Mouse (Mus musculus): ENCODE measurements around the gene Nkapd1.
"Not testable (repeated sequence)": the region's sequence is repeated elsewhere in the genome, so short reads cannot be mapped to it uniquely, and the experiment has no call there.

Nkapd1 gene

GRCm38 (mm10) chr9:50616766-50617603 is at the start of gene Nkapd1, which contains the start of gene Pih1d2:
Gene Nkapd1, minus strand, starts transcription at chr9:50617464.
Gene Pih1d2, plus strand, starts transcription at chr9:50617321.
- peak; percentile 90 for DNase-seq

GRCm38 (mm10) chr9:50666442-50666841 is 49.2 kb upstream of the Nkapd1 start:
- DNase-seq, result no peak

- peak; percentile 64 for DNase-seq
Measured at GRCm38 (mm10) chr9:50664826-50665225, 47.6 kb upstream of the Nkapd1 start.

- peak; percentile 17 for DNase-seq
Measured at GRCm38 (mm10) chr9:50660431-50660830, 43.2 kb upstream of the Nkapd1 start.

GRCm38 (mm10) chr9:50659392-50660217 is 42.3 kb upstream of the Nkapd1 start, which contains the start of gene Dlat:
Gene Dlat, minus strand, starts transcription at chr9:50659780.
- DNase-seq, result peak; percentile 91

GRCm38 (mm10) chr9:50658941-50659388 is 41.7 kb upstream of the Nkapd1 start:
- DNase-seq, result no peak

GRCm38 (mm10) chr9:50658391-50658790 is 41.1 kb upstream of the Nkapd1 start:
- DNase-seq, result no peak

- no peak for DNase-seq
Measured at GRCm38 (mm10) chr9:50650503-50650902, 33.2 kb upstream of the Nkapd1 start.

- DNase-seq, result no peak
Measured at GRCm38 (mm10) chr9:50646826-50647370, 29.6 kb upstream of the Nkapd1 start.

- no peak for DNase-seq
Measured at GRCm38 (mm10) chr9:50634270-50634669, 17.0 kb upstream of the Nkapd1 start.

GRCm38 (mm10) chr9:50633059-50633458 is 15.8 kb upstream of the Nkapd1 start:
- no peak for DNase-seq

GRCm38 (mm10) chr9:50632016-50632688 is 14.9 kb upstream of the Nkapd1 start:
- DNase-seq, result no peak

GRCm38 (mm10) chr9:50630903-50631302 is 13.6 kb upstream of the Nkapd1 start:
- not testable (repeated sequence) for DNase-seq

- DNase-seq, result no peak
Measured at GRCm38 (mm10) chr9:50617794-50618330, 598 bp upstream of the Nkapd1 start.

- no peak for DNase-seq
Measured at GRCm38 (mm10) chr9:50616161-50616560, 1.1 kb downstream of the Nkapd1 start.

- peak; percentile 26 for DNase-seq
Measured at GRCm38 (mm10) chr9:50612115-50612514, 5.1 kb downstream of the Nkapd1 start.

- DNase-seq, result no peak
Measured at GRCm38 (mm10) chr9:50604338-50604737, 12.9 kb downstream of the Nkapd1 start.

GRCm38 (mm10) chr9:50603998-50604324 is 13.3 kb downstream of the Nkapd1 start:
- no peak for DNase-seq

GRCm38 (mm10) chr9:50603189-50603997 is 13.9 kb downstream of the Nkapd1 start, which contains the start of the genes Sdhd and Timm8b:
Gene Sdhd, minus strand, starts transcription at chr9:50603812.
Gene Timm8b, plus strand, starts transcription at chr9:50603910.
- peak; percentile 96 for DNase-seq

- no peak for DNase-seq
Measured at GRCm38 (mm10) chr9:50602055-50602845, 15.0 kb downstream of the Nkapd1 start.

GRCm38 (mm10) chr9:50601536-50601935 is 15.7 kb downstream of the Nkapd1 start:
- no peak for DNase-seq

All from layer of hippocampus, adult 9-11 months (tissue).